Mouse (Mus musculus): Measurements from ENCODE around the gene Tspan18.

Tspan18 gene

DNA sequence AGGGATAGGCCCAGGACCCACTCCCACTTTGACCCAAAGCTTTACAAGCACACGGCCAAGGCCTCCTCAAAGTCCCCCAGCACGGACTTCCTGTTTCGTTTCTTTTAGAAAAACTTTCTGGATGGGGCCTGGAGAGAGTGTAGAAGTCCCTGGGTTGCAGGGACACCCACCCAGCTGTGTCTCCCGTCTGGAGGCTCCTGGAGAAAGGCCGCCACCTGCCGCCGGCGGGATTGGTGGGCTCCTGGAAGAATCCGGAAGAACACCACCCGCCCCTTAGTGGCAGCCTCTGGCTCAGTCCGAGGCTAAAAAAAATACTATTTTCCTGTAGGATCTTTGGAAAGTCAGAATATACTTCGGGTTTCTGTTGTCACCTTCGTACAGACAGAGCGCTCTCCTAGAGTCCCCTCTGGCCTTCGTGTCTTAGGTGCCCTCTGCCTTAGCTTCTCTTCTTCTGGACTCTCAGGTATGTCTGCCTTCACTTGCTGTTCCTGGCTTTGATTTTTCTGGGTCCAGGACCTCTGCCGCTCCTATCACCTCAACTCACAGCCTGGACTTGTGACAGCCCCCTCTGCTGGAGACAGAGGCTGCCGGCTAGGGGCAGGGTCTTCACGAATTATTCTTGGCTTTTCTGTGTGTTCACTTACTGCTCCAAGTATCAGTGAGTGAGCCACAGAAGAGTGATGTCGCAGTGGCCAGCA, 145.4 kb downstream of the Tspan18 start:
- no peak for DNase-seq (ENCODE audit: extremely low read depth, low read depth, low spot score)

DNA sequence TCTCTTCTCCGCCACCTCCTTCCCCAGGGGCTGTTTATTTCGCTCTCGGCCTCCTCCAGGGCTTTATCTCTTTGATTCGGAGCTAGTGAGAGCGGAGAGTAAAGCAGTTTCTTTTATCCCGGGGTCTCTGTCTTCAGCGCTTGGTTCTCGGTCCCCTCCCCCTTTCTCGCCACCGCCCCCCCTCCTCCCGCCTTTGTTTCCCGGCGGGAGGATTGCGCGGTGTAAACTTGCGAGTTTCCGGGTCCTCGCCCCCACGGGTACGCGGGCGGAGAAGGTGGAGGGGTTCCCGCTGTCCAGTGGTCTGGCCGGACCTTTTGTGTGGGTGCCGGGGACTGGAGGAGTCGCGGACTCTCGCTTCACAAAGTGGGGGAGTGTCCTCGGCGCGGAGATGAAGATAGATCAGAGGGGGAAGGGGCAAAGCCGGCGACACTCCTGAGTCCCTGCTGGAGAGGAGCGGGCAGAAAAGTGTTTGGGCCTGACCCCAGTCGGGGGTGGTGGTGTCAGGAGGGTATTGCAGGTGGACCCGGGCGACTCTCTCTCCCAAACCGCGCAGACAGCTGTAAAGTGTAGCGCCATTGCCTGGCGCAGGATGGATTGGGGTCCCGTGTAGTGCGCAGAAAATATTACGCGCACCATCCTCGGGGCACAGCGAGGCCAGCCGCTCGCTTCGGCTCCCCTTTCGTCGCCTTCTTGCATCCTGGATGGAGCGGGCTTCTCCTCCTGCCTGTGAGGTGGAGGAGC, 146.1 kb downstream of the Tspan18 start:
- DNase-seq (ENCODE audit: extremely low read depth, low read depth, low spot score) = no peak

- no peak for DNase-seq (ENCODE audit: extremely low read depth, low read depth, low spot score)
Observed at GRCm38 (mm10) chr2:93187323-93187996, 146.8 kb downstream of the Tspan18 start, which contains the start of gene Trp53i11. Gene Trp53i11 (plus strand): TSS chr2:93187548.

DNA sequence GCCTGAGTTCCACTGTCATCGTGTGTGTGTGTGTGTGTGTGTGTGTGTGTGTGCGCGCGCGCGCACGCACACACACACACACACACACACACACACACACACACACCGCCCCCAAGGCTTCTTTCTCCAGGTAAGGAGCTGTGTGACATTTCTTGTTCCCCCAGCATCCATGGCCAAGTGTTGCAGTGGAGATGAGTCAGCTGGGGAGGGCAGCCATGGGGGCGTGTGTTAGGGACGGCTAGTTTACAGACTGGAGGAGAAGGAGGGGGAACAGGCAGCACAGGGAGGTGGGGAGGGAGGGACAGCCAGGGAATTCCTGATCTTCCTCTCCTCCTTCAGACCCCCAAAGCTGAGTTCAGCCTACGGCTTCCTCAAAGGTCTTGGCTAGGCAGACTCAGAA, 151.4 kb downstream of the Tspan18 start:
- no peak for DNase-seq (ENCODE audit: extremely low read depth, low read depth, low spot score)

GRCm38 (mm10) chr2:93180077-93180844, 154.0 kb downstream of the Tspan18 start:
- DNase-seq (ENCODE audit: extremely low read depth, low read depth, low spot score) = no peak

GRCm38 (mm10) chr2:93179603-93180002, 154.7 kb downstream of the Tspan18 start:
- DNase-seq (ENCODE audit: extremely low read depth, low read depth, low spot score) = no peak

GRCm38 (mm10) chr2:93178313-93178677, 156.0 kb downstream of the Tspan18 start:
- no peak for DNase-seq (ENCODE audit: extremely low read depth, low read depth, low spot score)

- no peak for DNase-seq (ENCODE audit: extremely low read depth, low read depth, low spot score)
Observed at GRCm38 (mm10) chr2:93177668-93178312, 156.5 kb downstream of the Tspan18 start.

- DNase-seq (ENCODE audit: extremely low read depth, low read depth, low spot score) = no peak
Observed at GRCm38 (mm10) chr2:93176871-93177667, 157.2 kb downstream of the Tspan18 start.

- no peak for DNase-seq (ENCODE audit: extremely low read depth, low read depth, low spot score)
Observed at GRCm38 (mm10) chr2:93176193-93176798, 158.0 kb downstream of the Tspan18 start.

- no peak for DNase-seq (ENCODE audit: extremely low read depth, low read depth, low spot score)
Observed at GRCm38 (mm10) chr2:93175721-93176120, 158.6 kb downstream of the Tspan18 start.

DNA sequence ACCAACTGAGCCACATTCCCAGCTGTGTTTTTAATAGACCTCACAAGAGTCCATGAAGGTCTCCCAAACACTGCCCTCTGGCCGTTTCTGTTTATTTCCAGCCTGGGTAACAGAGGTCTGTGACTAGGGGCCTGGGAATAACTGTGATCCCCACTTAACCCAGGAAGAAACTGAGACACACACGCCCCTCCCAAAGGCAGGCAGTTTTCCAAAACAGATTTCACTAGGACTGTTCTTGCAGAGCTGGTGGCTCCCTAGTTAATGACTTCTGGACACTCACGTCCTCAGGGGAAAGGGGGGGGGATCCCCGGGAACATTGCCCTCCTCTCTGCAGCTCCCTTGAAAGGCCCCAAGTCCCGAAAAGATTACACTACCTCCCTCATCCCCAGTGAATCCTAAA, 159.0 kb downstream of the Tspan18 start:
- no peak for DNase-seq (ENCODE audit: extremely low read depth, low read depth, low spot score)

GRCm38 (mm10) chr2:93174159-93174558, 160.1 kb downstream of the Tspan18 start:
- no peak for DNase-seq (ENCODE audit: extremely low read depth, low read depth, low spot score)

DNA sequence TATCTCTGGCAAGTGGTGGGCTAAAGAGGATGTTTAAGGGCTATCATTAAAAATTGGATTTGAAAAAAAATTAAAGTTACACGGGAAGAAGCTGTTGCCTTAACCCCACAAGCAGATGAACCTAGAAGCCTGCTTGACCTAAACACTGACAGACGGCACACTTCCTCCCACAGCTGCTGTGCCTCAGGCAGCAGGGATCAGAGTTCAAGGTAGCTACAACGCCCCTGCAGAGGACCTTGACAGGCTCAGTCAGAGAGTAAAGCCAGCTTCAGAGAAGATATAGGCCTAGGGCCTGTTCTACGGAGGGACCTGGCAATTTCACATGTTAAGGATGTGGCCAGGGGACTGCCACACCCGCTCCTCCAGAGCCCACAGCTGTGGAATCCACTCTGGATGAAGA, 161.8 kb downstream of the Tspan18 start:
- no peak for DNase-seq (ENCODE audit: extremely low read depth, low read depth, low spot score)

GRCm38 (mm10) chr2:93171929-93172328, 162.4 kb downstream of the Tspan18 start:
- no peak for DNase-seq (ENCODE audit: extremely low read depth, low read depth, low spot score)

DNA sequence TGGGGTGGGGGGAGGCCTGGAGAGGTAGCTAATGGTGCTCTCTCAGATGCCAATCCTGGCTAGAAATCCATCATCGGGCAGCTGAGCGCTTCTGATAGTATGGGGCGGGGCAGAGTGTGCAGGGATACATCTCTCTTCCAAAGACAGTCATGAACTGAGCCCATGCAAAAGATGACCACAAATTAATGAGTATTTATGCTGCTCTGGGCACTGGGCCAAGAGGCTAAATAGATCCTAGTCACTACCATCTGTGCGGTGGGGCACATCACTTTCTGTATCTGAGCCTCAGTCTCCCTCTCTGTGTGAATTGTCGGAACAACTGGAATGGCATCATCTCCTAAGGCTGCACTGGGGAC, 163.5 kb downstream of the Tspan18 start:
- DNase-seq (ENCODE audit: extremely low read depth, low read depth, low spot score) = no peak

DNA sequence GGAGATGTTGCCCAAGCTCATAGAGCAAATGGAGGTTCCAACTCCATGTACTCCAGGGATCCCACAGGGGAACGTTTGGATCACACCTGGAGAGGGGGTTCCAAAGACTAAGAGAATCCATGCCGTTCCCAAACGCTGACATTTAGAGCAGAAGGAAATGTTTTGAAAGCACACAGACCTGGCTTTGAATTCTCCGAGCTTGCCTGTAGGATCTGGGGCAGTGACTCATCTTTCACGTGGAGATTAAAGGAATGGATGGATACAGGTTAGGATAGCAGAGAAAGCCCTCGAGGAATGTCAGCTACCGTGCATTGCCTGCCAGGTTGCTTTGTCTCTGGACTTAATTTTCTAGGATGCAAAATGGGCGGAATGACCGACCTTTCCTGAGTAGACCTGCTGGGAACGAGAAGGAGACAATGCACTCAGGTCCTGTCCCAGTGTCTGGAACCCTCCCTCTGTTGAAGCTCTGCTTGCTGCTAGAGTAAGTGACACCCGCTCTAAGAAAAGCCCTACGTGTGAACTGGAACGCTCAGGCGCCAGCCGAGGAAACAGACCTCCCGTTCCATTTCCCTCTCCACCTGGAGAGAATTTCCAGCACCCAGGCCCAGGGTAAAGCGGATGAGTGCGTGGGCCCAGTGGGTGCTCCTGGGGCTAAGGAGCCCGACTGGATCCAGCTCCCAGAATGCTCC, 164.0 kb downstream of the Tspan18 start:
- DNase-seq (ENCODE audit: extremely low read depth, low read depth, low spot score) = no peak

DNA sequence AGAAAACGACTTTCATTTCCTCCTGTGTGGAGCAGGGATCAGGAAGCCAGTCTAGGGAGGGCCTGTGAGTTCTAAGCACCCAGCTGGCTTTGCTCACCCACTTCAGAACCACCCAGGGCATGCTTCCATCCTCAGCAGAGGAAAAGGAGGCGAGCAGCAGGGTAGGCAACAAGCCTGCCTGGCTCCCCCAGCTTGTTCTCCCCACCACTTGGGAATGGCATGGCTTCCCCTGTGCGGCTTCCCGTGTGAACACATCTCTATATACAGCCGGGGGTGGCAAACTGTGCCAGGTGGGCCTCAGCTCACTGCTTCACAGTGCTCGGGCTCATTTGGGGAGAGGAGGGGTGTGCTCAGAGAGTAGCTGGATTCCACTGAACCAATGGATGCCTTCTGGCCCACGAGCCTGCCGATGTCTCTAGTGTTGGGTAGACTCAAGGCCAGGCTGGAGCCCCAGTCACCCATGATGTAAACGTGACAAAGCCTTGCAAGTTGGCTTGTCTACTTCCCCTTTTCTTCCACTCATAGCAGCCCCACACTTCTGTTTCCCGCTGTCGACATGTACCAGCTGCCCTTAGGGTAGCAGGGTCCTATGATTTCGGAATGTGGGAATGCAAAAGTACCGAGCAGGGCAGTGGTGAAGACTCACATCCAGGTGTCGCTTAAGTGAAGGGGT, 167.4 kb downstream of the Tspan18 start:
- no peak for DNase-seq (ENCODE audit: extremely low read depth, low read depth, low spot score)
